Mouse (Mus musculus): ENCODE measurements around the gene Cops4.

DNA sequence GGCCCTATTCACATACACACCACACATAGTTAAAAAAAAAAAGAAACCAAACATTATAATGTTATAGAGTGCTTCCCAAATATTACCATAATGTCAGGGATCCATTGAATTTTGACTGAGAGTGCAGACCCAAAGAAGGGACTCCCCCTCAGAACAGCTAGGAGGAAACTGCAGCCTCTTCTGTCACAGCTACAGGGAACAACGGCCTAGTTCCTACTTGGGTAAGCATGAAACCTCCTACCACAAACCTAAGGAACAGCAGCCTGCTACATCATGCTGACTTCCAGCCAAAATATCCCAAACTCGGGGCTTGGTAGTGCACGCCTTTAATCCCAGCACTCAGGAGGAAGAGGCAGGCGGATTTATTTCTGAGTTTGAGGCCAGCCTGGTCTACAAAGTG, 31.2 kb downstream of the Cops4 start:
- TF ChIP-seq POLR2A (IDR thresholded peaks at IDR 0.05; ENCODE audit: borderline replicate concordance, extremely low read depth, insufficient read depth, insufficient read length, poor library complexity, severe bottlenecking), result no peak
- no peak for TF ChIP-seq CTCF (IDR thresholded peaks at IDR 0.05; ENCODE audit: borderline replicate concordance, extremely low read depth, insufficient read depth, insufficient read length)
